Mouse (Mus musculus) midbrain, embryonic 16.5 days (tissue): Measurements from ENCODE around the gene Ubl7. TPM values are rescaled to one million over a fixed set of nuclear protein-coding genes. Genes with fewer than 3 reads are reported as not detected.
A peak's percentile ranks its signal among the peaks of the same experiment; 100 is the strongest.

ENCODE experiments used
- ATAC-seq: fragments of 200-750 bp; cut with Nextera tagmentation; 2 replicates; pipeline ENCODE4 v1.8.0; 2017; ENCODE audit warnings: moderate TSS enrichment
- H3K27ac ChIP-seq: fragments of 300-500 bp; sonication (generic); 2 replicates; pipeline ENCODE4 v1.5.1; 2014; ENCODE audit warnings: mild to moderate bottlenecking, low read length, mixed read lengths
- H3K27me3 ChIP-seq: fragments of 300-500 bp; sonication (generic); 2 replicates; pipeline ENCODE4 v1.6.1; 2014; ENCODE audit warnings: low read depth, low read length, mixed read lengths; ENCODE audit not compliant: control insufficient read depth, insufficient read depth
- H3K36me3 ChIP-seq: fragments of 300-500 bp; sonication (generic); 2 replicates; pipeline ENCODE4 v1.6.1; 2014; ENCODE audit warnings: mild to moderate bottlenecking, low read length, moderate library complexity, mixed read lengths; ENCODE audit not compliant: control insufficient read depth, insufficient read depth
- H3K4me1 ChIP-seq: fragments of 300-500 bp; sonication (generic); 2 replicates; pipeline ENCODE4 v1.6.1; 2014; ENCODE audit warnings: mild to moderate bottlenecking, low read length, mixed read lengths; ENCODE audit not compliant: control insufficient read depth, insufficient read depth
- H3K4me2 ChIP-seq: fragments of 300-500 bp; sonication (generic); 2 replicates; pipeline ENCODE4 v1.6.1; 2014; ENCODE audit warnings: mild to moderate bottlenecking, low read length, mixed read lengths
- H3K4me3 ChIP-seq: fragments of 300-500 bp; sonication (generic); 2 replicates; pipeline ENCODE4 v1.5.1; 2014; ENCODE audit warnings: low read depth, mild to moderate bottlenecking, low read length, moderate library complexity, mixed read lengths
- H3K9ac ChIP-seq: fragments of 300-500 bp; sonication (generic); 2 replicates; pipeline ENCODE4 v1.6.1; 2014; ENCODE audit warnings: low read depth, low read length, mixed read lengths
- H3K9me3 ChIP-seq: fragments of 300-500 bp; sonication (generic); replicated peaks from 2 replicates; pipeline ENCODE4 v1.6.1; 2014; ENCODE audit warnings: mild to moderate bottlenecking, low read length, mixed read lengths; ENCODE audit not compliant: control insufficient read depth, poor library complexity, severe bottlenecking
- WGBS: fragments of 180-500 bp; shearing (Covaris S2); extraction: QIAGEN DNeasy Blood & Tissue Kit; methylation state at CpG from one replicate; pipeline ENCODE4 v1.1.7; 2014; 5-methylcytosine and 5-hydroxymethylcytosine counted together
- polyA plus RNA-seq: library from polyadenylated mRNA; unstranded; fragments of >200 nt; fragmentation: Nextera tagmentation; extraction: Ambion mirVana; gene quantifications from 2 replicates; pipeline ENCODE4 v1.2.1, GENCODE M21; 2015

The Ubl7 gene
- polyA plus RNA-seq, 1 experiment from 2014 or later, result 176 TPM

DNA sequence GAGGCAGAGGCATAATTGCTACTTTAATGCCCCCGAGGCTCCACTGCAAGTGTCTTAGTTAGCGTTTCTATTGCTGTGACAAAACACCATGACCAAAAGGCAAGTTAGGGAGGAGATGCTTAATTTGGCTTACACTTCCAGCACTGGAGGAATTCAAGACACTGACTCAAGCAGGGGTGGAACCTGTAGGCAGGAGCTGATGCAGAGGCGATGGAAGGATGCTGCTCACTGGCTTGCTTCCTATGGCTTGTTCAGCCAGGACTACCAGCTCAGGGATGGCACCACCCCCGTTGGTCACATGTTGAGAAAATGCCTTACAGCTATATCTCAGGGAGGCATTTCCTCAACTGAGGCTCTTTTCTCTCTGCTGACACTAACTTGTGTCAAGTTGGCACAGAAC, 8.6 kb upstream of the Ubl7 start:
- Histone ChIP-seq H3K27me3 (0 out of 2 replicates have a peak, but pooled peaks cover 2% of the 10 kb centered on the region), H3K36me3 (no peaks in the 10 kb centered on the region), H3K4me3 (no peak overlapping the region), H3K4me2 (no peak overlapping the region), H3K27ac (peak overlapping the region; percentile 65), H3K4me1 (peaks cover 14% of the 10 kb centered on the region), H3K9me3 (no peaks in the 10 kb centered on the region), H3K9ac (no peak overlapping the region)
- no peak for ATAC-seq
- 47% methylated on average over 4 of the region's 4 CpGs for whole genome bisulfite sequencing

DNA sequence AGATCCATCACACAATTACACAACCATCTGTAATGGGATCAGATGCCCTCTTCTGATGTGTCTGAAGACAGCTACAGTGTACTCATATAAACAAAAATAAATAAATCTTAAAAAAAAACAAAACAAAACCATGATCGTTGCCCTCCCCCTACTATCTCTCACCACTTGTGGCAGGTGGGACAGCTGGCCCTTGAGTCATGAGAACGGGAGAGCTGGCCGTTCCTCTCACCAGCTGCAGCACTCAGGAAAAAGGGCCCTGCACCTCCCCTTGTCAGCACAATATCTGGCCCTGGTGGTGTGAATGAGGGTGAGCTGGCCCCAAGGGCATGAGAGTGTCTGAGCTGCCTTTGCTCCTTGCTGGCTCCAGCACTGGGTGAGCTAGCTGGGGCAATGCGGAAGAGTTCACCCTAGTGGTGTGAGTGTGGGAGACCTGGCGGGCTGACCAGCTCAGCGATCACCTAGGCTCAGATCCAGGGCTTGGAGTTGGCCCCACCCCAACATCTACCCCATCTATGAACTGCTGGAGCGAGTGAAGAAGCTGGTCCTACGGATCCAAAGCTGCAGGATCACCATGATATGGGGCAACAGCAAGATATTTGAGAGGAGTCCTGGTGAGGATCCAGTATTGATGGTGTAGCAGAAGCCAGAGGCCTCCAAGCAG, 7.1 kb upstream of the Ubl7 start:
- WGBS, result 74% methylated on average over 8 of the region's 8 CpGs
- no peaks in the 10 kb centered on the region for H3K9me3 ChIP-seq
- no peak overlapping the region for H3K27ac ChIP-seq

DNA sequence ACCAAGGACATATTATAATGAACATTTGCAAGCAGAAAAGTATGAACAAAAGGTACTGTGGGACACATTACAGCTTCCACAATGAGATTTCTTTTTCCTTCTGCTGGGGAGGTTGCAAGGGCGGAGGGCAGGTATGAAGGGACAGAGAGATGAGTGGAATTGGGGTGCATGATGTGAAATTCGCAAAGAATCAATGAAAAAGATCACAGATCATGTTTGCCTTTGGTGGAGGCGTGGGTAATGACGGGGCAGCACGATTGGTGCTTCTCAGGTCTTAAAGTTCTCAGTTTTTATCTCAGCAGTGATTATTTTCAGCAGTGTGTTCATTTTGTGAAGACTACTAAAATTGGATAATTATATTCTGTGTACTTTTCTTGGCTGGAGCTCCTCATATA, 6.5 kb upstream of the Ubl7 start:
- no peak overlapping the region for H3K27ac ChIP-seq
- 0 out of 2 replicates have a peak, but pooled peaks cover 2% of the 10 kb centered on the region for H3K27me3 ChIP-seq
- H3K4me1 ChIP-seq, result peaks cover 14% of the 10 kb centered on the region
- no peak overlapping the region for H3K9ac ChIP-seq
- H3K4me3 ChIP-seq, result no peak overlapping the region
- 91% methylated on average over 5 of the region's 5 CpGs for WGBS
- no peak overlapping the region for H3K4me2 ChIP-seq
- ATAC-seq, result no peak
- H3K9me3 ChIP-seq, result no peaks in the 10 kb centered on the region
- no peaks in the 10 kb centered on the region for H3K36me3 ChIP-seq

More for the DNA sequence above, 7.1 kb upstream of the Ubl7 start:
- peaks cover 14% of the 10 kb centered on the region for H3K4me1 ChIP-seq
- H3K4me2 ChIP-seq, result no peak overlapping the region
- H3K9ac ChIP-seq, result no peak overlapping the region
- no peak overlapping the region for H3K4me3 ChIP-seq
- H3K27me3 ChIP-seq, result 0 out of 2 replicates have a peak, but pooled peaks cover 2% of the 10 kb centered on the region
- no peak for ATAC-seq
- H3K36me3 ChIP-seq, result no peaks in the 10 kb centered on the region

DNA sequence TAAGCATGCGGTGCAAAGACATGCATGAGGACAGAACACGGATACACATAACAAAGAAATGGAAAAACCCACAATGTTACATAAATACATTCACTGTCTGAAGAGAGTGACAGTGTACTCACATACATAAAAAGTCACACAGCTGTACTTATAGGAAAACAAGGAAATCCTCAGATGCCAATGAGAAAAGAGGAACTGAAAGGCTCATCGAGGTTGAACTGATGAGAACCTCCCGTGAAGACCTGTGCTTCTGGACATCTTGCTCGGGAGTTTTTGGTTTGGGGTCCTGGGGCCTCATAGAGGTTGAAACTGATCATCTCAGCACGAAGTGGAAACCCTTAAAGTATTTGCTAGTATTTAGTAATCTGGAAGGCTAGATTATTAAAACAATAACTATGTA, 3.6 kb upstream of the Ubl7 start:
- no peak for ATAC-seq
- 81% methylated on average over 6 of the region's 6 CpGs for WGBS
- Histone ChIP-seq H3K27ac (no peak overlapping the region), H3K9me3 (no peaks in the 10 kb centered on the region), H3K36me3 (no peaks in the 10 kb centered on the region), H3K4me3 (no peak overlapping the region), H3K4me2 (no peak overlapping the region), H3K27me3 (0 out of 2 replicates have a peak, but pooled peaks cover 2% of the 10 kb centered on the region), H3K4me1 (peaks cover 14% of the 10 kb centered on the region), H3K9ac (no peak overlapping the region)

DNA sequence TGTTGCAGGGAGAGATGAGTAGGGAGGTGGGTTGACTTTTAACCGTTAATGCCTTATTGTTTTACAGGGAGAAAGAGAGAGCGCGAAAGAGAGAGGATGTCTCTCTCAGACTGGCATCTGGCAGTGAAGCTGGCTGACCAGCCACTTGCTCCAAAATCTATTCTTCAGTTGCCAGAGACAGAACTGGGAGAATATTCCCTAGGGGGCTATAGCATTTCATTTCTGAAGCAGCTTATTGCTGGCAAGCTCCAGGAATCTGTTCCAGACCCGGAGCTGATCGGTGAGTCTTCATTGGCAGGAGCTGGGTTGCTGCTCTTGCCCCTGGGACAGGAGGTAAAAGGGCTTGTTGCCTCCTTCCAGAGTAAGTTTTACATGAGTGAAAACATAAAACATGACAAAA, 1.8 kb downstream of the Ubl7 start:
- 89% methylated on average over 5 of the region's 5 CpGs for WGBS
- Histone ChIP-seq H3K27ac (no peak overlapping the region), H3K4me1 (peaks cover 14% of the 10 kb centered on the region), H3K36me3 (peaks cover 2% of the 10 kb centered on the region; the same call in 1 of the 2 replicates), H3K9ac (no peak overlapping the region), H3K4me3 (no peak overlapping the region), H3K4me2 (no peak overlapping the region), H3K9me3 (no peaks in the 10 kb centered on the region), H3K27me3 (no peaks in the 10 kb centered on the region)
- ATAC-seq, result no peak

DNA sequence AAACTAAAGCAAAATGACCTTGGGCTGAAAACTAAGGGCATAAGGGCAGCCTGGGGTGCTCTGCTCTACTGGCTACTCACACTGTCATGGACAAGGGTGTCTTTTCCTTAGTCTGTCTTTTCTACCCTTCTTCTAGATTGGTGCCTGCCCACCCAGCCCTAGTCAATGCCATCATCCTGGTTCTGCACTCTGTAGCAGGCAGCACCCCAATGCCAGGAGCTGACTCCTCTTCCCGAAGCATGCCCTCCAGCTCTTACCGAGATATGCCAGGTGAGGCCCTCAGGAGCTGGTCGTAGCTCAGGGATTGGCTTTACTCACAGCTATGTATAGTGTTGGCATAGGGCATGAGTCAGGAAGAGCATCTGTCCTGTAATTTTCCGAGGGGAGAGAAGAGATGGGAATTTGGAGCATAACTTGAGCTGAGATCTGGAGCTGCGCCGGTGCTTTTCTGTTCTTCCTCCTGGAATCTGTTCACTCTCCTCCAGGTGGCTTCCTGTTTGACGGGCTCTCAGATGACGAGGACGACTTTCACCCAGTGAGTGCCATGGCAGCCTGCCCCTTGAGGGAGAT, 10.8 kb downstream of the Ubl7 start:
- H3K9ac ChIP-seq, result no peak overlapping the region
- H3K36me3 ChIP-seq, result peaks cover 33% of the 10 kb centered on the region
- no peak overlapping the region for H3K4me2 ChIP-seq
- H3K9me3 ChIP-seq, result no peaks in the 10 kb centered on the region
- WGBS, result 90% methylated on average over 9 of the region's 9 CpGs
- no peaks in the 10 kb centered on the region for H3K4me1 ChIP-seq
- no peak overlapping the region for H3K27ac ChIP-seq
- no peak for ATAC-seq
- no peak overlapping the region for H3K4me3 ChIP-seq
- H3K27me3 ChIP-seq, result no peaks in the 10 kb centered on the region

DNA sequence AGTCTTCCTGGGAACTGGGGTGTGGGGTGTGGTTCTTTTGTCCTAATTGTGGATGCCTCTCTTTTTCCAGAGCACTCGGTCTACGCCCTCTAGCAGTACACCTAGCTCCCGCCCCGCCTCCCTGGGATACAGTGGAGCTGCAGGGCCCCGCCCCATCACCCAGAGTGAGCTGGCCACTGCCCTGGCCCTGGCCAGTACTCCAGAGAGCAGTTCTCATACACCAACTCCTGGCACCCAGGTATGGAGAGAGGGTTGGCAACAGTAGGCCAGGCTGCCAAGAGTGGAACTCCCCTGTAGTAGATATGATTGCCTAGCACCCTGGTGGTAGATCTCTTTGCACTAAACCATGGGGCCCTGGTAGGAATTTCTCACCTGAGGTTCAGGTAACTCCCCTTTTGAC, 11.6 kb downstream of the Ubl7 start:
- Histone ChIP-seq H3K9me3 (no peaks in the 10 kb centered on the region), H3K27me3 (no peaks in the 10 kb centered on the region), H3K4me3 (no peak overlapping the region), H3K4me1 (no peaks in the 10 kb centered on the region), H3K9ac (no peak overlapping the region), H3K27ac (no peak overlapping the region), H3K36me3 (peaks cover 36% of the 10 kb centered on the region), H3K4me2 (no peak overlapping the region)
- no peak for ATAC-seq
- WGBS, result 91% methylated on average over 5 of the region's 5 CpGs

DNA sequence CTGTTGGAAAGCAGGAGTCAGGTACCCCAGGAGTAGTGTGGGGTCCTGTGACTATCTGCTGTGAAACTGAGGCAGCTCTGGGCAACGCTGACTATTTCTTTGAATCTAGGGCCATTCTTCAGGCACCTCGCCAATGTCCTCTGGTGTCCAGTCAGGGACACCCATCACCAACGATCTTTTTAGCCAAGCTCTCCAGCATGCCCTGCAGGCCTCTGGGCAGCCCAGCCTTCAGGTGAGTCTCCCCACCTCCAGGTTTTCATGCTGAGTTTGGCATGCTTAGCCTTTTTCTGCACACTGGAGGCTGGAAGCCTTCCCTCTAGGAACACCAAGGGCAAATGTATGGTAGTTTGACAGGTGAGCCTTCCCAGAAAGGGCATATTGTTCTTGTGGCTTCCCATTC, 12.3 kb downstream of the Ubl7 start:
- H3K9me3 ChIP-seq, result no peaks in the 10 kb centered on the region
- H3K4me2 ChIP-seq, result no peak overlapping the region
- H3K36me3 ChIP-seq, result peaks cover 36% of the 10 kb centered on the region
- WGBS, result 94% methylated on average over 3 of the region's 3 CpGs
- no peak overlapping the region for H3K9ac ChIP-seq
- no peak overlapping the region for H3K4me3 ChIP-seq
- H3K27ac ChIP-seq, result no peak overlapping the region
- no peak for ATAC-seq
- H3K27me3 ChIP-seq, result no peaks in the 10 kb centered on the region
- no peaks in the 10 kb centered on the region for H3K4me1 ChIP-seq

DNA sequence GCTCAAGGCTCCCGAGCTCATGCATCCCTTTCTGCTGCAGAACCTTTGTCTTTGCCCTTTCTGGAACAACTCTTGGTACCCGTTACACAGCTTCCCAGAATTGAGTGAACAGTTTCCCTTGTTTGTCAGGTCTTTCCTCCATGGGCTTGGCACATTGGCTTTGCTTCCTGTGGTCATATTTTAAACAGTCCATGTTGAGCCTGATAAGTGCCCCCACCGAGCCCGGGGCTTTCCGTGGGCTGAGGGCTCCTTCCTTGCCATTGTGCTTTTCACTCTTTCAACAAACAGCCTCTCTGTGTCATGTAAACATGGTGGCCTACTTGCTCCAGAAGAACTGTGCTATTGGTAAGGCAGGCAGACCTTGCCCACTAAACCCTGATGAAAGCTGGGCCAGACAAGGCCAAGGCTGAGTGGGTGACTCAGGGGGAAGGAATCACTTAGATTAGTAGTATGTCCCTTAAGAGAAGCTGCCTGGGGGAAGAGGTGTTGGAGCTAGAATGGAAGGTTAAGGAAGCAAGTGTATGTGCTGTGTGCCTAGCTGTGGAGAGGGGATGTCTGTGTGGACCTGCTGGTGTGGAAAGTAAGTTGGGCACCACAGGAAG, 20.5 kb downstream of the Ubl7 start:
- Histone ChIP-seq H3K27ac (no peak overlapping the region), H3K9ac (no peak overlapping the region), H3K4me2 (no peak overlapping the region), H3K36me3 (peaks cover 8% of the 10 kb centered on the region), H3K9me3 (no peaks in the 10 kb centered on the region), H3K4me3 (no peak overlapping the region), H3K27me3 (no peaks in the 10 kb centered on the region), H3K4me1 (no peaks in the 10 kb centered on the region)
- WGBS, result 86% methylated on average over 5 of the region's 5 CpGs
- ATAC-seq, result no peak
